Mouse (Mus musculus): Measurements from ENCODE around the gene Hbb-bs.

The Hbb-bs gene

DNA sequence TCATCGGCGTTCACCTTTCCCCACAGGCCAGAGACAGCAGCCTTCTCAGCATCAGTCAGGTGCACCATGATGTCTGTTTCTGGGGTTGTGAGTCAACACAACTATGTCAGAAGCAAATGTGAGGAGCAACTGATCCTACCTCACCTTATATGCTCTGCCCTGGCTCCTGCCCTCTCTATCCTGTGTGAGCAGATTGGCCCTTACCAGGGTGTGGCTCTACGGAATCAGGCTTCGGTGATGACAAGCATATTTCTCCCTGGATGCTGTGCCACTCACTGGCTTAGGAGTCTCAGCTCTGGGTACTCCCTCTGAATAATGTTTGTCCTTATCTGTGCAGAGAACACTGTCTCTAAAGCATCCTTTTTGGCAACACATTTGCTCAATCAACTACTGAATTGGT, at the start of gene Hbb-bs:
Gene Hbb-bs, minus strand, starts transcription at position 289 of the 400 bp plus-strand sequence.
- WGBS = 90% methylated on average over 4 of the region's 4 CpGs

- 89% methylated on average over 2 of the region's 2 CpGs for WGBS
Observed at GRCm38 (mm10) chr7:103877093-103877492, 49.2 kb upstream of the Hbb-bs start.

- 62% methylated on average over 5 of the region's 5 CpGs for WGBS
Observed at GRCm38 (mm10) chr7:103874451-103874850, 46.6 kb upstream of the Hbb-bs start.

- 6% methylated on average over 1 of the region's 1 CpGs for WGBS
Observed at GRCm38 (mm10) chr7:103873064-103873463, 45.2 kb upstream of the Hbb-bs start.

GRCm38 (mm10) chr7:103861531-103861930, 33.6 kb upstream of the Hbb-bs start:
- 83% methylated on average over 3 of the region's 3 CpGs for WGBS

DNA sequence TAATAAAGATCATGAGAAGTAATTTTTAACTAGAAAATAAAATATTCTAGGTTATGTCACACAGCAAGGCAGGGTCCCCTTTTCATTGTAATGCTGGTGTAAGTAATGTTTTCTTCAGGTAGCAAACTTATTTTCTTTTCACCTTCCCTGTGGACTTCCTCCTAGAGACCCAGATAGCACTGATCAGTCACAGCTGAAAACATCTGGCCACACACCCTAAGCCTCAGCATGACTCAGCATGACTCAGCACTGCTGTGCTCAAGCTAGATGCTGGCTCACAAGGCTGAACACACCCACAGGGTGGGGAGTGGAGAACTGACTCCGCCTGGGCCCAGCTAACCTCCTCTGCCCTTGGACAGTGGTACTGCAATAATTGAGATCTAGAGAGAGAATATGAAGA, 33.0 kb upstream of the Hbb-bs start:
- WGBS = 59% methylated on average over 1 of the region's 1 CpGs

- 75% methylated on average over 2 of the region's 2 CpGs for WGBS
Observed at GRCm38 (mm10) chr7:103859076-103859475, 31.2 kb upstream of the Hbb-bs start.

DNA sequence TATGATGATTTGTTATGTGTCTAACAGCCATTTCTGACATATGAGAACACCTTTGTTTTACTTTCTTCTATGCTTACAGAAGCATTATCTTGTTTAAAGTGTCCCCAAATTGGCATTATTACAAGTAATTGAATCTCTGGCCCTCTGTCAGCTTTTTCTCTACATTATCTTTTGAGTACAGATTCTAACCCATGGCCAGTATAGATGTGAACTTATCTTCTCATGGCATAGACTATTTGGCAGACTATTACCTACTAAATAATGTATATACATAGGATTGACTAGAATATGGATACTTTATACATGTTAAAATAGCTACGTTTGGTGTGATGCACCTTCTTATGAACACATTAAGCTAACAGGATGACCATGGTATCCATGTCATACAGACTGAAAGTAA, 26.8 kb upstream of the Hbb-bs start:
- WGBS = 68% methylated on average over 1 of the region's 1 CpGs

GRCm38 (mm10) chr7:103853090-103853489, 25.2 kb upstream of the Hbb-bs start, which contains the start of gene Hbb-y:
TSS of gene Hbb-y (minus strand) at chr7:103853216.
- 68% methylated on average over 2 of the region's 2 CpGs for WGBS

DNA sequence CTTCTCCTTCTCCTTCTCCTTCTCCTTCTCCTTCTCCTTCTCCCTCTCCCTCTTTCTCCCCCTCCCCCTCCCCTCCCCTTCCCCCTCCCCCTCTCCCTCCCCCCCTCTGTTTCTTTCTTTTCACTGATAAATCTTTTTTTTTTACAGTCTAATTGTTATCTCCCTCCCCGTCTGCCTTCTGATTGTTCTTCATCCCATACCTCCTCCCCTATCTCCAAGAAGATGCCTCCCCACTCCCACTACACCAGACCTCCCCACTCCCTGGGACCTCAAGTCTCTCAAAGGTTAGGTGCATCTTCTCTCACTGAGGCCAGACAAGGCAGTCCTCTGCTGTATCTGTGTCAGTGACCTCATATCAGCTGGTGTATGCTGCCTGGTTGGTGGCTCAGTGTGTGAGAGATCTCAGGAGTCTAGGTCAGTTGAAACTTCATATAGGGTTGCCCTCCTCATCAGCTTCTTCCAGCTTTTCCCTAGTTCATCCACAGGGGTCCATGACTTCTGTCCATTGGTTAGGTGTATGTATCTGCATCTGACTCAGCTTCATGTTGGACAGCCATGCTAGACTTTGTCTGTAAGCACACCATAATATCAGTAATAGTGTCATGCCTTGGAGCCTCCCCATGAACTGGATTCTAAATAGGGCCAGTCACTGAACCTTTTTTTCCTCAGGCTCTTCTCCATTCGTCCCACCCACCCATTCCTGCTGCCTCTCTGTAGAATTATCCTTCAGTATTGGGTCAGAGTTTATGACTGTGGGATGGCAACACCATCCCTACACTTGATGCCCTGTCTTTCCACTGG, 16.8 kb upstream of the Hbb-bs start:
- WGBS = 62% methylated on average over 2 of the region's 2 CpGs

DNA sequence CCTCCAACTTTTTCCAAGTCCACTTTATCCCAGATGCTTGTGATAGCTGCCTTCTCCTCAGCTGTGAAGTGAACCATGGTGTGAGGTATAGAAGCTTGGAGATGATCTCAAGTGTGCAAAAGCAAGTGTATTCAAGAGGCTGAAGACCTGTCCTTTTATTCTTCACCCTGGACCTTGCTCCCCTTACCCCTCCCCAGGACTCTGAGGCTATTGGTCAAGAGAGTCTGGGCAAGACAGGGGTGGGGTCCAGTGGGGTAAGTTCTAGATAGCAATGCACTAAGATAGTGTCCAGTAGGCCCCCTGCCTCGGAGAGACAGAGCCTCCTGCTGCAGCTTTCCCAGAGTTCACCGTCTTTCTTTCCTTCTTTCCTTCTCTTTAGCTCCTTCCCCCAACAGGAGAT, 15.1 kb upstream of the Hbb-bs start, which contains the start of gene Hbb-bh1:
Gene Hbb-bh1, minus strand, starts transcription at position 131 of the 400 bp plus-strand sequence.
- WGBS = 84% methylated on average over 2 of the region's 2 CpGs

GRCm38 (mm10) chr7:103840268-103840667, 12.4 kb upstream of the Hbb-bs start, which contains the start of gene Hbb-bh2:
TSS of gene Hbb-bh2 (minus strand) at chr7:103840520.
- WGBS = 70% methylated on average over 3 of the region's 3 CpGs

DNA sequence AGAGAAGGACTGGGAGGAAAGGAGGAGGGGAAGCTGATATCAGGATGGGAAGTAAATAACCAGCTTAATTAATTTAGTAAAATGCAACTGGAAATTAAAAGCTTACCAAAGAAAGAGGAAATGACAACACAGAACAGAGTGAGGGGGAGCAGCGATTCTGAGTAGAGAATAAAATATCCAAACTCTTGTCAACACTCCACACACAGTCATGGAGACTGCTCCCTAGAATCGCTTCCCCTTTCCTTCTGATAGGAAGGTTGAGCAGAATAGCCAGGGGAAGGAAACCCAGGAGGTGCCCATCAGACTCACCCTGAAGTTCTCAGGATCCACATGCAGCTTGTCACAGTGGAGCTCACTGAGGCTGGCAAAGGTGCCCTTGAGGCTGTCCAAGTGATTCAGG, 757 bp downstream of the Hbb-bs start:
- no CpG with 5 or more reads among the region's 2 CpGs for WGBS

- 62% methylated on average over 3 of the region's 3 CpGs for WGBS
Observed at GRCm38 (mm10) chr7:103826255-103826887, 1.5 kb downstream of the Hbb-bs start.

DNA sequence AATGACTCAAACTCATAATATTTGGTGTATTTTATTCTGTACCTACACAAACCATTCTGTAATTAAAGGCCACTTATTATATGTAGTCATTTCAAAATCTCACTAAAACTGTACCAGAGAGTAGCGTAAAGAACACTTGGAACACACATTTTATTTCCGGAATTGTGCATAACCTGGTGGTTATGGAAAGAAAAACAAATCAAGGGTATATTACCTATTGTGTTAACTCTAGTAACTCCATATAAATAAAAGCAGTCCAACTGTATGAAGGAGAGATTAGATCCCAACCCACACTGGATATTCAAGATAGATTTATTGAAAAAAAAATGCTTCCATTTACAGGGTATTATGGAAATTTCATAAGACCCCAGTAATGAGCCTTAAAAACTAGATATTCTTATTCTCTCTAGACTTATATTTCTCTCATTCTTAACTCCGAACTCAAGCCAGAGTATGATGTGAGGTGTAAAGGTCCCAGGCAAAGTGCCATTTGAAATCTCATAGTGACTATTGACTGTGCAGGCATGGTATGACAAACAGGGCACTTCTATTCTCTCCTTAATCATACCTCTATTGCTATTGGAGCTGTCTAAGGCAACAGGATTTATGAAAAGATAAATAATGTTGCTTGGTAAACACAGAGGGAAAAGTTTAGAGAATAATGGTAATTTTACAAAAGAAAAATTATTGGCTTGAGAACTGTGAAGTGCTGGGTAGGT, 2.2 kb downstream of the Hbb-bs start:
- WGBS = 90% methylated on average over 3 of the region's 3 CpGs

- WGBS = 89% methylated on average over 2 of the region's 2 CpGs
Observed at GRCm38 (mm10) chr7:103824597-103824996, 3.3 kb downstream of the Hbb-bs start.

DNA sequence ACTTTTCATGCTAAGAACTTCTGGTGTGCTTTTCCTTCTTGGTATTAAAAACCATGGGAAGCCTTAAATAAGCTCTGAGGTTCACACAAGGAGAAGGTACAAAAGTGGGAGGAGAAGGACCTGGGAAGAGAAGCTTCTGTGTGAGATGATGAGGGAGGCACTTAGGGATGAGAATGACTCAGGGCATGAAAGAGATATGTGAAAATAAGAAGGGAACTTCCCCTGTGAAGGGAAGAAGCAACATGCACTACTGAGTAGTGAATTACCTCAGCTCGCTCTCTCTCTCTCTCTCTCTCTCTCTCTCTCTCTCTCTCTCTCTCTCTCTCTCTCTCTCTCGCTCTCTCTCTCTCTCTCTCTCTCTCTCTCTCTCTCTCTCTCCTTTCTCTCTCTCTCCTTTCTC, 12.8 kb downstream of the Hbb-bs start:
- 75% methylated on average over 1 of the region's 2 CpGs for WGBS

- WGBS = 91% methylated on average over 3 of the region's 3 CpGs
Observed at GRCm38 (mm10) chr7:103813766-103814165, 14.1 kb downstream of the Hbb-bs start, which contains the start of gene Hbb-bt. TSS of gene Hbb-bt (minus strand) at chr7:103813996.

GRCm38 (mm10) chr7:103813152-103813551, 14.7 kb downstream of the Hbb-bs start:
- no CpG with 5 or more reads among the region's 3 CpGs for WGBS

- WGBS = 71% methylated on average over 1 of the region's 1 CpGs
Observed at GRCm38 (mm10) chr7:103812174-103812573, 15.7 kb downstream of the Hbb-bs start.

DNA sequence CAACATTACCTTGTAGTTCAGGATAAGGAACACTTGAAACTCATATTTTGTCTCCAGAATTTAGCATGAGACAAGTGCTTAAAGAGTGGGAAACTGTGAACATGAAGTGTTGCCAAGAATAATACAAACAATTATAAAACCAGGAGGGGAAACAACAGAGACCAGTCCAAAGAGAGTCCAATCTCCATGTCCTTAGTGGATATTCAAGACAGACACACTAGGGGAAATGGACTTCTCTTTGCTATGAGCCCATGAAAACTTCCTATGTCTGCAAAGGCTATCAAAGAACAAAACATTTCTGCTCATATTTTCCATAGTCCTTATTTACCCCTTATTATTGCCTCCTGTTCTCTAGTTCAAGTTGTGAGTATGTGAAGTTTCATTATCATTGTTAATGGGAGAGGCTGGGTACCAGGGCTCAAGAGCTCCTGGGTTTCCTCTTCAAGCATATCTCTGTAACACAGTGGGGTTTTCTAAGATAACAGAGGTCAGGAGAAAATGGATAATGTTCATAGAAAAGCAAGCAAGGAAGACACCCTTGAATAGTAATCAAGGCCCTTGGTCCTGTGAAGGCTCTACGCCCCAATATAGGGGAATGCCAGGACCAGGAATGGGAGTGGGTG, 16.6 kb downstream of the Hbb-bs start:
- WGBS = 97% methylated on average over 1 of the region's 1 CpGs

GRCm38 (mm10) chr7:103810746-103811145, 17.1 kb downstream of the Hbb-bs start:
- 81% methylated on average over 3 of the region's 3 CpGs for WGBS

Measured in cerebral cortex, adult 2 months (tissue).